Mouse (Mus musculus) frontal cortex, postnatal 36 days (tissue): ENCODE measurements around the gene Alox5.

Experiments used
- DNase-seq, 2 experiments: peaks; one replicate each; pipeline ENCODE4 v3.0.0; 2022; ENCODE audit warnings: low spot score in 2 of 2

Alox5 gene

DNA sequence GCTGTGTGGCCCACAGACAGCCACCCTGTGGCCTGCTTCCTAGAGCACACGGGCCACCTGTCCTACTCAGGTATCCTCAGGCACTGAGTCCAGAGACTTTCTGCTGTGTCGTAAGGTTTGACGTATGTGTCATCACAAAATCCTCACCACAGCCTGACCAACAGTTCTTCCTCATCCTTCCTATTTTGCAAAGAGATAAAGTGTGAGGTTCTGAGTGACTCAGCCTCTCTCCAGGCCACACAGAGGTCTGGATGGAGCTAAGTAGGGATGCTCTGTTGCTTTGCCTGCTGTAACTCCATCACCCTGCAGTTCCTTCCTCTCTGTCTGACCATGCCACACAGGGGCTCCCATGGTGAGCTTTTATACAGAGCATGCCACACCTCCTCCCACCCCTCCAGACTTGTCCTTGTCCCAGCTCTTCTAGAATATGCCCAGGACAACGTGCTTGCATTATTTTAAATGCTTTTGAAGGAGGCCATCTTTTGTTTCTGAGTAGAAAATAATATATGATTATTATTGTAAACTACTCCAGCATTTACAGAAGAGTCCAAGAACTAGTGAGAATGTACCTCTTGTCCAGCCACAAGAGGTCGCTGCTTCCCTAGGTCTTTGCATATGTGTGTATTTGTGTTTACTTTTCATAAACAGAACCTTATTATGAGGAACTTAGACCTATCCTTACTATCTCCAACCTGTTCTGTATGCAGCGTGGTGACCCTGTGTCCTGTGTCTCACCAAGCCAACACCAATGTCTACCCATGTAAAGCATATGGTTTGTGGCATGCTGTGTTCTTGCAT, 43.3 kb downstream of the Alox5 start:
- DNase-seq = no peak

DNA sequence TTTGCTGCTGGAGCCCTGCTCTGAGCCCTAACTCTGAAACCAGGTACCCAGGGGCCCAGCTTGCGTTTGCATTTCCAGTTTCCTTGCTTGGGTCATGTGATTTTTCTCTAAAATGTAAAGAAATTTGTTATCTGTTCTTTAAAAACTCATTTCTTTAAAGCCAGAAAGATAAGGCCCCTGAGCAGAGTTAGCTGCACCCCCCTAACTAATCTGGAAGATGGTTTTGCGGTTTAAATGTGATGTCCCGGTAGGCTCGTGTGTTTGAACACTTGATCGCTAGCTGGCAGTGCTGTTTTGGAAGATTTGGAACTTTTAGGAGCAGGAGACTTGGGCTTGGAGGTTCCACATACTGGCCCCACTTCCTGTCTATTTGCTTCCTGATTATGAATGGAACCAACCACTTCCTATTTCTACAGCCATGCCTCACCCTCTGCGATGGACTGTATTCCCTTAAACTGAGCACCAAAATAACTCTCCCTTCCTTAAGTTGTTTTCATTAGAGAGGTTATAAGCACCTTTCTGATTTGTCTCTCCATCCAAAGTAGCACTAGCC, 44.9 kb downstream of the Alox5 start:
- no peak for DNase-seq

DNA sequence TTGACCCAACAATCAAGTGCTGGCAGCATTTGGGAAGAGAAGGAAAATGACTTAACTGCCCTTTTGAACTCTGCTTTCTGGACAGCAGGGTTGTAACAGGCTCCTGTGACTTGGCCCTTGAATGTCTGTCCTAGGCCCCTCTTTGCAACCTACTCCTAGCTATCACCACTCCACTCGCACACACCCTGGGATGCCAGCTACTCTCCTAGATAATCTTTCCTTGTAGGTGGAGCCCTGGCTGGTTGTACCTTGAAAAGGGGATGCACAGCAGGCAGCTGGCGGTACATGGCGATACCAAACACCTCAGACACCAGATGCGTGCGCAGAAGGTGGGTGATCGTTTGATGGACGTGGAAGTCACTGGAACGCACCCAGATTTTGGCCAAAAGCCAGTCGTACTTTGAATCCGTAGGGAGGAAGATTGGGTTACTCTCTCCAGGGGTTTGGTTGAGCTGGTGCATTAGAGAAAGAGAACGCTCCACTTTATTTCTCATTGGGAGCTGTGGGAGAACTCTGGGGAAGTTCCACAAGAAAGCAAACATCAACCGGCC, 45.8 kb downstream of the Alox5 start:
- DNase-seq = no peak

DNA sequence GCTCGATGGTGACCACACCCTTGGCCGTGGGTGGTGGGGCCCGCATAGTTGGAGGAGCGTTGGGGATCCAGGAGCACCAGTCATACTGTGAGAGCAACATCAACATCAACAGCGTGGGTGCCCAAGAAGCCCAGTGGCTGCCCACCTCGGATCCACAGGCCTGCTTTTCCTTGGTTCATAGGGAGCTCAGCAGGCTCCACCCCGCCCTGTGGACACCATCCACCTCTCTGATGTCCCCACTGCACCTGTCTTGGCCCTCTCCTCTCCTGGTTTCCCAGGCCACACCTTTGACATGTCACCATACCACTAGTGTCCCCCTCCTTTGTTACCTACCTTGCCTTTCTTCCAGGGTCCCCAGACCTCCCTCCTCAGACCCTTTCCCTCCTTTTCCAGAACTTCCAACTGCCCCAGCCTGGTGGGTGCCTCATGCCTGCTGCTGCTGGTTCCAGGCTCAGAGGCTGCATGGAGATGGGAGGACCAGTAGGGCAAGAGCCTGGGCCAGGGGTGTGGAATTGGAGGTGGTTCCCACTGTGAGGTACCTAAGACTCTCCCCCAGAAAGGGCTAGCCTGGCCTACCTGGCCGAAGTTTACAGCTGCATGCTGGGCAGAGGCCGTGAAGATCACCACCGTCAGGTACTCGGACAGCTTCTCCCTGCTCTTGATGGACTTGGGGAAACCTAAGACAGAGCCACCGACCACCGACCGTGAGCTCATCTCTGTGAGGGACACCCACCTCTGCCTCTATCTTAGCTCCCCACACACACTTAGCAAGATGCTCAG, 48.2 kb downstream of the Alox5 start:
- DNase-seq = no peak

DNA sequence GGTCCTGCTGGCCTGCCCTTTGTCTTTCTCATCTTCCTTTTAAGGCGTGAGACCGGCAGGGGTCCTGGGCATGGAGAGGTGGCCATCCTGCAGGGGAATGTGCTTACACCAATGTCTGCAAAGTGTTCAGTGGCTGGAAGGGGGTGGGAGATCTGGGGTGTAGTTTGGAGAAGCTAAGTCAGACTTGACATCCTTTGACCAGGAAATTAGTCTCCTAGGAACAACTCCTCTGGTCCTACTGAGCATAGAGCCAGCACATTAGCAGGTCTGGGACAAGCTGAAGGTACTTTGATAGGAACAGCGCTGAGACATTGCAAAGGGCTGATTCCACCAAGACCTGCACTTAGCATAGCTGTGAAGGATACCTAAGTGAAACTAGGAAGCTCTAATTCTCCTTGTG, 49.3 kb downstream of the Alox5 start:
- DNase-seq = no peak

DNA sequence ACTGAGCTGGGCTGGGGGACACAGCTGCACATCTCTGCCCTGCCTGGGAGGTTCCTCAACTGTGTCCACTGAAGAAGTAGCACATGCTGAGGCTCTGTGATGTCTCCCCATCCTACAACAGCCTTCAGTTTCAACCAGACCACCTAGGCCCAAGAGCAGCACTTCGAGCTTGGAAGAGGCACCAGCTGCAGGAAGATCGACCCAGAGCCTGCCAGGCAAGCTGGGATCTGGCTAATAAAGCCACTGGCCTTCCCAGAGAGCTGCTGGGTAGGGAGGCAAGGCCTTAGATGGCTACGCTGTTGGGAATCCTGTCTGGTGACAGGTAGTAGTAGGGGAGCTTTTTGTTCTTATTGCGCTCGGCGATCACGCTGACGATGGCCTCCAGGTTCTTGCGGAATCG, 50.5 kb downstream of the Alox5 start:
- no peak for DNase-seq

DNA sequence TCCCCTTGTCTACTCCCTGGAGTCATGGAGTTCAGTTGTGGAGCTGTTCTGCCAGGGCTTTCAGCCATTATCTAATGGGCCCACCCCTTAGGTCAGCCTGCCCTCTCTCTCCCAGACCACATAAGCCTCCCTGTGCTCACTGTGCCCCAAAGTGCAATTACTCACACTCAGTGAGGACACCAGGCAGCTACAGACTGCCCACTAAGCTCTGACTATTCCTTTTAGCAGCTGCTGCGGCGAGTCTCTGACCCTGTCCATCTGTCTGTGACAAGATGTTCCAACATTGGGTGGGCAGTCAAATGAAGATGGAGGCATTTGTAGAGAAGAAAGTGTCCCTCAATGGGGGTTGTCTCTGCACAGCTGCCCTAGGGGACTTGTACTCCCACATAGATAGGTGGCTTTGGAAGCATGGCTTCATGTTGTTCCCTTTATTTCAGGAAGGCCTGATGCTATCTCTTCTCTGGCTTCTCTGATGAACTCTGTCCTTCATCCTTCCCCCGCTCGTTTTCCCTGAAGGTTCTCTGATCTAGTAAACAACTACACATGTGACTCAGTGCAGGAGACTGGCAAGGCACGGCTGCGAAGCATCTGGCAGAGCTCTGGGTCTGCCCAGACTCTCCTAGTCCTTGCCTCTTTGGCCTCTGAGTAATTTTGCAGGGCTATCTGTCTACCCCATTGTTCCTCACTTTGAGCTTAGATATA, 52.9 kb downstream of the Alox5 start:
- no peak for DNase-seq

DNA sequence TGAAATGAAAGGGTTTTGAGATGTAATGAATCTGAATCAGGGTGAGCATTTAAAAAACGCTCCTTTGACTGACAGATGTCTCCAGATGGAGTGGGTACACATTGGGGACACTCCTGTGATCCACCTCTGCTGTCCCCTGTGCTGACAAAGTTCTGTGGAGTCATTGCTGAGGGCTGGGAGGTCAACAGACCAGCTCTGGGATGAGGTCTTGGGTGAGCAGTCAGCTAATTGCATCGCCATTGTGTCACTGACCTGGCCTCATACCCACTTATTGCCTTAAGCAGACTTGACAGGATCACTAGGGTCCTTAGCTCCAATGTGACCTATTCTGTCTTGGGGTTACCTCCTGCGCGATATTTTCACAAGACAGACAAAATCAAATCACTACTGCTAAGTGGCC, 53.8 kb downstream of the Alox5 start:
- DNase-seq = no peak

DNA sequence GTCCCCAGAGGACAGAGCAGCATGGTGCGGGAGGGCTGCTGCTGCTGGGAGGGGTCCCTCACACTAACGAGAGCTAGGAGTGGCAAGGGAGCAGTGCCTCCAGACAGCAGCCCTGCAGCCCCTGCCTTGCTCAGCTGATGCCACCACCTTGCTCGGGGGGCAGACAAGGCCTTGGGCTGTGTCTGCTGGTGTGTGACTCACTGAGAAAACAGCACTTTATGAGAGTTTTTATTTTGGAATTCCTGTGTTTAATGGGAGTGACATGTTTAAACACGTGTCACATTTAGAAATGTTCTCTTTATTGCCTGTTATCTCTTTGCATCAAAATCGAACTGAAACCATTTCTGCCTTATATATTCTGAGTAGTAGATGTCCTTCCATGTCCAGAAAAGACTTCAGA, 54.3 kb downstream of the Alox5 start:
- no peak for DNase-seq

DNA sequence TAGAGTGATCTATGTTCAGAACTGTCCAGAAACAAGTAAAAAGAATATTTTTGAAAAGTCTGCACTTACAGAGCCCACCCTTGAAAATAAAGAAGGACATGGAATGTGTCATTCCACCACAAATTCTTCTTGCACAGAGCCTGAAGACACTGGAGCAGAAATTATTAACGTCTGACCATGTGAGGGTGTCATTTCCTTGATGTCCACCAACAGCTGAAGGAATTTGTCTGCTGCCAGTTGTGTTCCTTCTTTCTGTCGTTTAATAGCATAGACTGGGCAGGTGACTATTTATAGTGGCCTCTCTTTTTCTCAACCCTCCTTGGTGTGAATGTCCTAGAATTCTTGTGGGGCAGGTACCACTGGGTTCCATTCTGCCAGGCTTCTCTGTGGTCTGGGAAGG, 54.8 kb downstream of the Alox5 start:
- no peak for DNase-seq

DNA sequence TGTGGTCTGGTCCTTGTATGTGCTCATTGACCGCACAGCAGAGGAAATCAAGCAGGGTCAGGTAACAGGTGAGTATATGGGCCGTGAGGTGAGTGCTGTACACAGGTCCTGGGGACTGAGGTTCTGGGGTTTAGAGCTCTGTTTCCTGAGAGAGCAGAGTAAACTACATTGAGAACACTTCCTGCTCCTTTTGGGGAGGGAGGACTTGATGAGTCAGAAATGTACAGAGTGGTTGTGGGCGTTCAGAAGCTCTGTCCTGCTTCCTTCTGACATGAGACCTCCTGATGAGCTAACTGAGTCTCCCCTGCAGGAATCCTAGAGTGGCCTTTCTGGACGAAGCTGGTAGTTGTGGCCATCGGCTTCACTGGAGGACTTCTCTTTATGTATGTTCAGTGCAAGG, 55.3 kb downstream of the Alox5 start:
- no peak for DNase-seq

DNA sequence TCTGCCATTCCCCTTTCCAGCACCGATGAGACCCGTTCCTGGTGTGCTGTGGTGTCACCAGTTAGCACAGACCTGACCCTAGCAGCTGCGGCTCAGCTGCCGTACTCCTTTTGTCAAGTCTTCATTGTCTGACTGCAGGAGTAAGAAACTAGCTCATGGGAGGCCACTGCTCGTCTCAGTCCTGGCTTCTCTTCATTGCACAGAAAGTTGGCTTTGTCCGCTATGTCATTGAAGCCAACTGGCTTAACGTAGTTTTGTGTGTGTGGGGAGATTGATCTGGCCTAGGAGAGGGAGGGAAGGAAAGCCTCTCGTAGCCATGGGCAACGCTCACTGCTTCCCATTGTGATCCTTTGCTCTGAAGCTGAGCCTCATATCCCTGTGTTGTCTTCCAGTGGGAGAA, 55.7 kb downstream of the Alox5 start:
- DNase-seq = no peak

DNA sequence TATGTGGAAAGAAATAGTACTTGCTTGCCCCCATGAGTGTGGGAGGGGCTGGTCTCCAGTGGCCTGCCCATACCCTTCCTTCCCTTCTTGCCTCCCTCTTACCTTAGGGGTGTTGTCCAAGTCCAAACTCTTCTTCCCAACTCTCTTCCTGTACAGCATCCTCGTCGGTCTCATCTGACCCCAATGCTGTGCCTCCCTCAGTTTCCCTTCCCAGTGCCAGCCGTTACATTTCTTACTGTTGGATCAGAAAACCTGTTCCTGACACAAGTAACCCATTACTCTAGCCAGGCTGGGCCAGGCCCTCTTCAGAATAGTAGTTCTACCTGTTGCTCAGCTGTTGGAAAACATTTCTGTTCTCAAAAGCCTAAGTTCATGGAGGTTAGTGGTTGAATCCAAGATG, 58.6 kb downstream of the Alox5 start:
- DNase-seq = no peak

DNA sequence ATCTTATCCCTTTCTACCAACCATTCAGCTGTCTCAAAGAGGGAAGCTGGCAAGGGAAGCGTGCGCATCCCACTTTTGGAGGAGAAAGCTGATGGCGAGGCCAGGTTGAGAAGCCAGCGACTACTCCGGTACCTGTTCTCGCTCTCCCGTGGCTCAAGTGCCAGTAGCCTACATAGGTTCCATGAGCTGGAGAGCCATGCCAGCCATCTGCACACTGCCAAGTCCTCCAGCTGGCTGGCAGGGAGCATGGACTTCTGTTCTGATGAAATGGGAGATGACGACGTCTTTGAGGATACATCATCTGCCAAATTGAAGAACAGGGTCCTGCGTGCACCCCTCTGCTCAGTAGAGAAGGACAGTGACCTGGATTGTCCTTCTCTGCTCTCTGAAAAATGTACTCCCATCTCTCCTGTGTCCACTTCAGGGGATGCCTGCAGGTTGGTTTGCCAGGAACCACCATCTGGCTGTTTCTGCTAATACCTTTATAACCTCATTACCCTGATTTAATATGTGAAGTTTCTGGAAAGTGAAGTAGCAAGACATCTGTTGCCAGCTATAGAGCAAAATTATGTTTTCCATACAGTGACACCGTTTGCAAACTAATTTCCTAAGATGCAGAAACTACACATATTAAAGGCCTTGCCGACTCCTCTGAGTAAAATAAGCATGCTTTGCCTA, 59.1 kb downstream of the Alox5 start:
- no peak for DNase-seq

DNA sequence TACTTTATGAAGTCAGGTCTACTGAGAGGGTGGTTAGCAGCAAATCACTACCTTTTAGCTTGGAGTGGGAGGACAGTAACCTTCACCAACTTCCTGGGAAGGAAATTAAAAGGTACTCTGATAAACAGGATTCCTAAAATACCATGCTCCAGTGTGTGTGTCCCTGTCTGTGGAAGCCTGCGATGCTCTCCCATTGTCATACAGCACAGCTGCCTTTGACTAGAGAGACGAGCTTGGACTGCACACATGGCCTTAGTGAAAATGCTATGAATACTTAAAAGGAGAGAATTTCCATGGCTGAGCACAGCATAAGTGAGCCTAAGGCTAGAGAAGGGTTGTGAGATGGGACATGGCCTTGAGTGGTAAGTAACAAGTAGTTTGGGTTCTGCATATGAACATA, 62.8 kb downstream of the Alox5 start:
- DNase-seq = no peak

DNA sequence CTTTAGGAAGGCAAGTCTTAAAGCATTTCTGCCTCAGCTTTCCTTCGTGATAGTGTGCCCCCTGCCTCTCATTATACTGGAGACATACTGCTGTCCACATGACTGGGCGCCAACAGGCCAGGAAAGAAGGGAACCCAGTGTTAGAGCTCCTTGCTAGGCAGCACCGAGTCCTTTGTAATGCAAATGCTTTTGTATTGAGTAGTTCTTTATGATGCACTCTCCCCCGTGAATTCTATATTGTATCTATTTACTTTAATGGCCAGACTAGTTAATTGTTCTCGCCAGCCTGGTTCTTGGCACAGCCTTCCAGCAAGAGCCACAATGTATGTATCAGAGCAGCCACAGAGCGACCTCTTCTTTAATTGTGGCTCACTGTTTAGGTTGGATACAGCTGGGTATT, 63.4 kb downstream of the Alox5 start:
- DNase-seq = no peak

DNA sequence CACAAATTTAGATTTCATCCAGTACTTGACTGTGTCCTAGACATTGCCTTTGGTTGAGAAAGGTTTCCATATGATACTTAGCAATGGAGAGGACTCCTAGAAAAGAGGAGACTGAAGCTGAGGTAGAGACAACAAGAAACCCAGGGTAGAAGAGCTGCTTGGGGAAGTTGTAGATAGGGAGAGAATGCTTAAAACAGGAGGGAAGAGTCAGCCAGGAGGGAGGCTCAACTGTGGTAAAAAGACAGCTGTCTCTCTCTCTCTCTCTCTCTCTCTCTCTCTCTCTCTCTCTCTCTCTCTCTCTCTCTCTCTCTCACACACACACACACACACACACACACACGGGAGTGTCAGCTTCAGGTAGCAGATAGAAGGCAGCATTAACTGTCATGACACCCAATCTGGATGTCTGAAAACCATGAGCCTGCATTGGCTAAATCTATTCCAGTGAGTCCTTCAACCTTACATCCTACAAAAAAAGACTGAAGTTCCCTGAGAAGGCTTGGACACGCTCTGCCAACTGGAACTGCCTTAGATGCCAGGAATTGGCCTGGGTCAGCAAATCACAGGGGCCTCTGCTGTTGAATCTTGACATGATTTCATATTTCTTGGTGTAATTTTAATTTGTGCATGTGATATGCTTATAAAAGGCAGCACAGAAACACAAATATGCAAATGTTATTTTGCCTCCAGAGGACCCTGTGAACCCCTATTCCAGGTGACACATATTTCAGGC, 65.9 kb downstream of the Alox5 start:
- no peak for DNase-seq

DNA sequence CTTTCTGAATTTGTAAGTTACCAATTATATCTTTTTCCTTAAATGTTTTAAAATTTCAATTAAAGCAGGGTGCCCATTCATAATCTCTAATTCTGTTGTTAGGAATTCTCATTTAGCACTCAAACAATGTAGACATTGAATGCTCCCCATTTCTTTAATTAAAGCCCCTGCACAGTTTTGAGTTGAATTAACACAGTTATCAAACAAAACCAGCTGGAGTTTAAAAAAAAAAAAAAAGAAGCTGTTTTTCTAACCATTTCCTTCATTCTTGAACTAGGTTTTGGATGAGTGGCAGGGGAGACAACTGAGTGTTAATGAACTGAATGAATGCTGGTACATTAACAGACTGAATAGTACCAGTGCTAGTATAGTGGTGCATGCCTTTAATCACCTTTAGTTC, 71.5 kb downstream of the Alox5 start:
- DNase-seq = no peak

DNA sequence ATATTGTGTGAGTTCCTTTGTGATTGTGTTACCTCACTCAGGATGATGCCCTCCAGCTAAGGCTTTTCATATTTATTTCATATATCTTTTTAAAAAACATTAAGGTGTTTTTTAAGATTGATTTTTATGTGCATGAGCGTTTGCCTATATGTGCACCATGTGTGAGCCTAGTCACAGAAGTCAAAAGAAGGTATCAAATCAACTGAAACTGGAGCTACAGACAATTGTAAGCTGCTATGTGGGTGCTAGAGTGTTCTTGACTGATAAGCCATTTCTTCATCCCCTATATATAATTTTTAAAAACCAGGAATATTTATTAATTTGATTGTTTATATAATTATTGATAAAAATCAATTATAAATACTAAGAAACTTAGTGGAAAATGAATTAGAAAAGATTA, 72.9 kb downstream of the Alox5 start:
- DNase-seq = no peak

DNA sequence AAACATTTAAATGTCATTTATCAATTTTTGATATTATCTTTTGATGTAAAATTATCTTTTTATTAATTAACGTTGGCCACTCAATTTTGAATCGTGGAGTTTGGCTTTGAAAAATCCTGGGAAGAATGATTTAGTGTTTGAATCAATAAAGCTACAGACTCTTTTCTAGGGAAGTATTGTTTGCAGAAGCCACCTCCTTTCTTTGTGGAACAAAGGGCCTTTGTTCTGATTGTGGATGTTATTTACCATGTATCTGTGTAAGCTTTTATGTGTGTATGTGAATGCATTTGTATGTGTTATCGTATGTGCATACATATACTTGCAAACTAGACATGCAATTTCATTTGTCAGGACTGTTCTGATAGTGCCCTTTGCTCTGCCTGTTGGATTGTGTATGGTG, 74.5 kb downstream of the Alox5 start:
- DNase-seq = no peak

DNA sequence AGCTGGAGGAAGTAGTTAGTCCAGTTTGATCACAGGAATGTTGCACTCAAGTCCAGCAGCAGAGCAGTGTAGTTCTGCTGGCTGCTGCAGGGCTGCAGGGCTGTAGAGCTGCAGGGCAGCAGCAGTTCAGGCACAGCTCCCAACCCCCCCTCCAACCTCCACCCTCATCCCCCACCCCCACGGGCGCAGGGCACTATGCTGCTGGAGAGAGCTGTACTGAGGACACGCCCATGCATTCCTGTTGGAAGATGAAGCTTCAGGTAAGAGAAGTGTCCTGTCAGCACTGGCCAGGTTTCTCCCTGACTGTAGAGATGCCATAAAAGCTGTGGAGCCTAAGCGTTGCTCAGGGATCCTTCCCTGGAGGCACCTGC, 74.9 kb downstream of the Alox5 start:
- DNase-seq = no peak
